Mouse (Mus musculus): ENCODE results near the gene Slc2a8. TPM values are rescaled to one million over a fixed set of nuclear protein-coding genes. Genes with fewer than 3 reads are reported as not detected.
"Not testable (repeated sequence)": the region's sequence is repeated elsewhere in the genome, so short reads cannot be mapped to it uniquely, and the experiment has no call there.

Slc2a8 gene
- total RNA-seq (2017), result 1.6 and 3.0 TPM in 2 replicates

DNA sequence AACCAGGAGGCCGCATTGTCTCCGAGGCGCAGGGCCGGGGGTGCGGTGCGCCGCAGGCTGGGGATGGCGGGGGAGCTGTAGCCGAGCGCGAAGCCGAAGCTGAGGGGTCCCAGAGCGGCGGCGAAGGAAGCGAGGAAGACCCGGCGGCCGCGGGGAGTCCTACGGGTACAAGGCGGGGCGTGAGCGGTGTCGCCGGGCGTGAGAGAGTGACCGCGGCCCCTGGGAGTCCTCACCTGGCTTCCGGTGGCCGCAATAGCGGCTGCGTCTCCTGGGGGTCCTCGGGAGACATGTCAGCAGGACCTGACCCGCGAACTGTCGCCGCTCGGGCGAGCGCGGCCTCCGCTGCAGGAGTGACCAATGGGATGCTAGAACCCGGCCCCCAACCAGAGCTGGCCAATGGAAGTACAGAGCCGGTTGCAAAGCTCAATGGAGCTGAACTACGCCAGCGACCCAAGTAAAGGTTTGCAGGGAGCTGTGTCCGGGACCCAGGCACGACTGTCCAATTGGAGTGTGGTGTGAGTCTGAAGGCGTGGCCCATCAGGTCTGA lies at the start of gene Slc2a8:
Gene Slc2a8 (minus strand): TSS at position 359 of the 547 bp plus-strand sequence.
- peak; percentile 95 for ATAC-seq (replicated peaks; ENCODE audit: low read depth, poor library complexity, severe bottlenecking)

DNA sequence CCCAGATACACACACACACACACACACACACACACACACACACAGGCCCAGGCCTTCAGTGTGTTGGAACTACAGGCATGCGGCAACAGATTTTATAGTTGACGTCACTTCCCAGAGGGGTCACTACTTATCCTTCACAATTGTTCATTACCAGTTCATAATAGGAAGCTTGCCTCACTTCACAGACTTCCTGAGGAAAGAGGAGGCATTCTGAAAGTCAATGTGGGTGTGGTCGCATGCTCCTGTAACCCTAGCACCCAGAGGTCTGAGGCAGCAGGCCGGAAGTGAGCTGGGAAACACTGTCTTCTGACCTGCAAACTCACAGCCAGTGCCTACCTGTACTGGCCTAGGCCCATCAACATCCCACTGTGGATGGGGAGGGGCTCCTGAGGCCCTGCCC lies 43.2 kb upstream of the Slc2a8 start:
- ATAC-seq (replicated peaks; ENCODE audit: low read depth, poor library complexity, severe bottlenecking), result 0 out of 2 replicates have a peak, but pooled peaks have one; percentile 8

DNA sequence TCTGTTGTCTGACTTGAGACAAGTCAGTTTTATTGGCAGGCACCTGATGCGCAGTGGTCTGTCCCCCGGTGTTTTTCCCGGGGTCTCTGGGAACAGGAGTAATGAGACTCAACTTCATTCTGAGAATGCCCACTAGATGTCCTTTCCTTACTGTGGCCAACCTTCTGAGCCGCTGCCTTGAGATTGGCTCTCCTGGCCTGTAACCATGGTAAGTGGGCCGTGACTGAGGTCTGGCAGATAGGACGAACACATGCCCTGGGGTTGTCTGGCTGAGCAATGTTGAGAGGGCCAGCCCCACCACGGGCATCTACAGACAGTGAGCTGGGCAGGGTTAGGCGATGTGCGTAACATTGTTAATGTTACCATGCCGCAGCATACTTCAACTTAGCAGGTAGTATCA lies 42.7 kb upstream of the Slc2a8 start:
- no peak for ATAC-seq (replicated peaks; ENCODE audit: low read depth, poor library complexity, severe bottlenecking)

- ATAC-seq (replicated peaks; ENCODE audit: low read depth, poor library complexity, severe bottlenecking), result no peak
Measured at GRCm38 (mm10) chr2:33022846-33023245, 41.0 kb upstream of the Slc2a8 start.

- ATAC-seq (replicated peaks; ENCODE audit: low read depth, poor library complexity, severe bottlenecking), result peak; percentile 82
Measured at GRCm38 (mm10) chr2:33018026-33018425, 36.1 kb upstream of the Slc2a8 start.

GRCm38 (mm10) chr2:33017191-33017590 lies 35.3 kb upstream of the Slc2a8 start:
- ATAC-seq (replicated peaks; ENCODE audit: low read depth, poor library complexity, severe bottlenecking), result peak; percentile 64

GRCm38 (mm10) chr2:33014877-33015276 lies 33.0 kb upstream of the Slc2a8 start:
- no peak for ATAC-seq (replicated peaks; ENCODE audit: low read depth, poor library complexity, severe bottlenecking)

GRCm38 (mm10) chr2:33009055-33009454 lies 27.2 kb upstream of the Slc2a8 start:
- not testable (repeated sequence) for ATAC-seq (replicated peaks; ENCODE audit: low read depth, poor library complexity, severe bottlenecking)

- no peak for ATAC-seq (replicated peaks; ENCODE audit: low read depth, poor library complexity, severe bottlenecking)
Measured at GRCm38 (mm10) chr2:33005041-33005440, 23.2 kb upstream of the Slc2a8 start.

DNA sequence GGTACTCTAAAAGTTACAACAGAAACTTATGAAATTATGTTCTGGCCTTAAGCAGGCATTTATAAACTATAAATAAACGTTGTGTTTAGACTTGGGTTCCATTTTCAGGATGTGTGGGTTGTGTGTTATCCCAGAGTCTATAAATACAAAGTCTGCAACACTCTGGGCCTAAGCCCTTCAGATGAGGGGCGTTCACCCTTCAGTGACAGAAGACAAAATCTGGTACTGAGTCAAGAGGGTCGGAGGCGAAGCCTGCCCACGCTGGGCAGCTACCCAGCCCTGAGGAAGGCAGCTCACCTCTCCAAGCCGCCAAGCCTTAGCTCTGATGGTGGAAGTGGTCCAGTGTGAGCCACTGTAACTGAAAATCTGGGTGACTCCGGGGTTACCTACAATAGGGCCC lies 20.3 kb upstream of the Slc2a8 start:
- ATAC-seq (replicated peaks; ENCODE audit: low read depth, poor library complexity, severe bottlenecking), result no peak

GRCm38 (mm10) chr2:32999752-33000151 lies 17.9 kb upstream of the Slc2a8 start:
- no peak for ATAC-seq (replicated peaks; ENCODE audit: low read depth, poor library complexity, severe bottlenecking)

DNA sequence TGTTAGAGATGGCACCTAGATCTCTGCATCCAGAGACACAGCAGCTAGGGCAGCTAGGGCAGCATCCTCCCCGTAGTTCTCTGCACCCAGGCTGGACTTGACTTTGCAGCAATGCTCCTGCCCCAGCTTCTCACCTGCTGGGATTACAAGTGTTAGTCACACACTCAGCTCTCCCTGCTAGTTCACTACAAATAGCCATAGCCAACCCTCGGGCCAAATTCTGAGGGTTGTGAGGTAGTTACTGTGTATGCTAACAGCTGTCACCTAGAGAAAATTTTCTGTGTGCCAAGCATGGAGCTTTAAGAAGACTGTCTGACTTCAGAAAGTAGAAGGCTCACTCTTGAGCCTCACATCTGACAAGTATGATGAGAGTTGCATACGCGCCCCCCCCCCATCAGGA lies 15.9 kb upstream of the Slc2a8 start:
- ATAC-seq (replicated peaks; ENCODE audit: low read depth, poor library complexity, severe bottlenecking), result no peak

- no peak for ATAC-seq (replicated peaks; ENCODE audit: low read depth, poor library complexity, severe bottlenecking)
Measured at GRCm38 (mm10) chr2:32997081-32997480, 15.2 kb upstream of the Slc2a8 start.

- peak; percentile 88 for ATAC-seq (replicated peaks; ENCODE audit: low read depth, poor library complexity, severe bottlenecking)
Measured at GRCm38 (mm10) chr2:32992130-32992529, 10.2 kb upstream of the Slc2a8 start.

GRCm38 (mm10) chr2:32990167-32990832 lies 8.4 kb upstream of the Slc2a8 start:
- ATAC-seq (replicated peaks; ENCODE audit: low read depth, poor library complexity, severe bottlenecking), result no peak

- peak; percentile 33; the same call in 1 of the 2 replicates for ATAC-seq (replicated peaks; ENCODE audit: low read depth, poor library complexity, severe bottlenecking)
Measured at GRCm38 (mm10) chr2:32989376-32989775, 7.5 kb upstream of the Slc2a8 start.

- ATAC-seq (replicated peaks; ENCODE audit: low read depth, poor library complexity, severe bottlenecking), result no peak
Measured at GRCm38 (mm10) chr2:32985844-32986243, 4.0 kb upstream of the Slc2a8 start.

- ATAC-seq (replicated peaks; ENCODE audit: low read depth, poor library complexity, severe bottlenecking), result no peak
Measured at GRCm38 (mm10) chr2:32983617-32984016, 1.7 kb upstream of the Slc2a8 start.

- ATAC-seq (replicated peaks; ENCODE audit: low read depth, poor library complexity, severe bottlenecking), result no peak
Measured at GRCm38 (mm10) chr2:32982700-32983099, 817 bp upstream of the Slc2a8 start.

DNA sequence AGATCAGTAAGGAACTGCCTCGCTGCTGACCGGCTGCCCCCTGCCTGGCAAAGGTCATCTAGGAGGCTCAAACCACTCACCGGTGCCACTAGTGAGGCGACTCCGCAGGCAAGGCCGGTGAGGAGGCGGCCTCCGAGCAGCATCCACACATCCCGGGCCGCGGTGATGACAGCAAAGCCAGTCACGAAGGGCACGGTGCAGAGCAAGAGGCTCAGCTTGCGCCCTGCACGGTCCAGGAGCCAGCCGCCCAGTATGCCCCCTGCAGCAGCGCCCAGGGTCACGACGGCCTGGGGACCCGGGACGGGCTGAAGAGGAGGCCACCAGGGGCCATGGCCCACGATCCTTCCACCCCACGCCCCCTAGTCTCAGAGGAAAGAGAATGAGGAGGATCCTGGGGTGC lies 602 bp downstream of the Slc2a8 start:
- 0 out of 2 replicates have a peak, but pooled peaks have one; percentile 24 for ATAC-seq (replicated peaks; ENCODE audit: low read depth, poor library complexity, severe bottlenecking)

GRCm38 (mm10) chr2:32979675-32980074 lies 2.2 kb downstream of the Slc2a8 start:
- ATAC-seq (replicated peaks; ENCODE audit: low read depth, poor library complexity, severe bottlenecking), result no peak

- no peak for ATAC-seq (replicated peaks; ENCODE audit: low read depth, poor library complexity, severe bottlenecking)
Measured at GRCm38 (mm10) chr2:32978675-32979074, 3.2 kb downstream of the Slc2a8 start.

Measured in common myeloid progenitor, adult 5-6 weeks (primary cell).